Mouse (Mus musculus) E14TG2a.4 (cell line): ENCODE data around the gene Pak6.

ENCODE experiments used
- CTCF ChIP-seq: conservative IDR thresholded peaks from 2 replicates; pipeline ENCODE4 v1.5.1; 2014; ENCODE audit warnings: low read length
- POU5F1 ChIP-seq: IDR thresholded peaks from 2 replicates; pipeline ENCODE4 v1.6.1; 2014; ENCODE audit warnings: low read length, borderline replicate concordance

- TF ChIP-seq CTCF (no peak), POU5F1 (no peak)
Measured at GRCm38 (mm10) chr2:118730622-118730915, 67.5 kb downstream of the Pak6 start.
